Mouse (Mus musculus) neural tube, embryonic 10.5 days (tissue): ENCODE results near the gene Emp2.
"Not testable (repeated sequence)": the region's sequence is repeated elsewhere in the genome, so short reads cannot be mapped to it uniquely, and the experiment has no call there.

ENCODE experiments used
- DNase-seq: peaks from one replicate; pipeline ENCODE4 v3.0.0-alpha.2; 2017; ENCODE audit warnings: low spot score; ENCODE audit errors: extremely low spot score

Emp2 gene

GRCm38 (mm10) chr16:10319914-10320569, 6.3 kb upstream of the Emp2 start:
- DNase-seq = no peak

- no peak for DNase-seq
Observed at GRCm38 (mm10) chr16:10317197-10317544, 3.4 kb upstream of the Emp2 start.

DNA sequence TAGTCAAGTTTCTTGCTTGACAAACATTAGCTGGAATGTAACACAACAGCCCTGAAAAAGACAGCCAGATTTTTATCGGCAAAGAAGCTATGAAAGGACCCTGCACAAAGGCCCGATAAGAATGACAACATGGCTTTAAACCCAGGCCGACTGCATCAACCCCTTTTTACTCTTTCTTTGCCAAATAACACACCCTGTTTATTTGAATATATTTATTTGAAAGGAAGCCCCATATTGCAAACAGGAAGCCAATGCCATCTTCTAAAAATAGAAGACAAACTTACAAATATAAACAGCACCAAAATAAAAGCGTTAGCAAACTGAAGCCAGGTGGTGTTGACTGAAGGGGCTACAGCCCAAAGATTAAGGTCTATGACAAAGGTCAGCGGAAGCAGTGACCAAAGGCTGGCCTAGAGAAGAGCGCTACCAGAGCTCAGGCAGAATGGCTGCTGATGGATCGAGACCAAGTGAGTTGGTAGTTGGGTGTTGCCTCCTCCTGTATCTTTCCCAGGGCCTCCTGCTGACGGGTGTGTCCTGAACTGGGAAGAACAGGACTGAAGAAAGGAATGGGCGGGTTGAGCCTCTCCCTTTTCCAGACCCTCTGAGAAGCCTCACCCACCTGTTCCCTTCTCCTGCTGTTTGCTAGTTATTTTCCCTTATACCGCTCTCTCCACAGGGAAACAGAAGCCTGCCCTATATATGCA, 2.9 kb upstream of the Emp2 start:
- DNase-seq = no peak

GRCm38 (mm10) chr16:10313226-10313625, 542 bp downstream of the Emp2 start:
- no peak for DNase-seq

GRCm38 (mm10) chr16:10311989-10312388, 1.8 kb downstream of the Emp2 start:
- no peak for DNase-seq

DNA sequence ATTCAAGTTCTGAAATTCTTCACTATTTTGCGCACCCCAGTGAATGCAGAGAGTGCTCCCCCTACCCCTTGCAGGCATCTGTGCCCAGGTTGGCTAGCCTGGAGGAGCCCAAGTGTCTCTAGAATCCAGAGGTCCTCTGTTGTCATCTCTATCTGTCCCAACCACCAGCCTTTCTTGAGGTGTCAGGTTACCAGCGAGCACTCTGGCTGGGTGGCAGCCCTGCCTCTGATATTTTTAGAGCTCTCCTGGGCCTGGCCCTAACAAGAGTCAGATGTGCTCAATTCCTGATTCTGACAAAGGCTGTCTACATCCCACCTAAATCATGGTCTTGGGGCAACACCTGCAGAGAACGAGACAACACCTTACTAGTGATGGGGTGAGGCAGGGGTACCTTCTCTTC, 2.7 kb downstream of the Emp2 start:
- DNase-seq = no peak

DNA sequence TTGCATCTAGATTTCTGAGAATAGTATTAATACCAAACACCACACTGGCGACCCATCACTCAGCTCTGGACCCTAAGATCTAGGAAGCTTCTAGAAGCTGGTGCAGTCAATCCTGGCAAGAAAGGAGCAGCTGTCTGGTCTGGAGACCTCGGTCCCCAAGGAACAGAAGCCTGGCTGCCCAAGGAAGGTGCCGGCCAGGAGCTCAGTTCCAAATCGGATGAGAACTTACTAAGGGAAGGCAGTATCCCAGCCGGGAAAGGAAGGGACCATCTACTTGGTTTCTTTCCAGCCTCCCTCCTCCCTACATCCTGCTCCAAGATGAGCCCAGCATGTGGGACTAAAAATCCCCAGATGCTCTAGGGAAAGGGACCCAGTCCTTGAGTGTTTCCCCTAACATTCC, 3.3 kb downstream of the Emp2 start:
- DNase-seq = no peak

- no peak for DNase-seq
Observed at GRCm38 (mm10) chr16:10307351-10307750, 6.4 kb downstream of the Emp2 start.

GRCm38 (mm10) chr16:10306101-10306500, 7.7 kb downstream of the Emp2 start:
- no peak for DNase-seq

DNA sequence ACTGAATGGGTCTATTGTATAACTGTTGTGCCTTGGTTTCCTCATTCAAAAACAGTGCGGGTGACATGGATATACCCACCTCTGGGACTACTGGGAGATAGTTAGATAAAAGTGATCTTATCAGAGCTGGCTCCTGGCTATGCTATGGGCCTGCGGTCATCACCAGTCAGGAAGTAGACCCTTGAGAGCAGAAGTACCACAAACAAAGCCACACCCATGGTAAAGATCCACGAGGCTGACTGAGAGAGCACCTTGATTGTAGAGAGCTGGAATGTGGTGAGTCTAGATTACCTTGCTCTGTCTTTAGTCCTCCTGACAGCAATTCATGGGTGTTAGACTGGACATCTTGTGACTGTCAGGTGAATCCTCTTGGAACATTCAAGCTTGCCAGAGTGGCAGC, 12.4 kb downstream of the Emp2 start:
- no peak for DNase-seq

DNA sequence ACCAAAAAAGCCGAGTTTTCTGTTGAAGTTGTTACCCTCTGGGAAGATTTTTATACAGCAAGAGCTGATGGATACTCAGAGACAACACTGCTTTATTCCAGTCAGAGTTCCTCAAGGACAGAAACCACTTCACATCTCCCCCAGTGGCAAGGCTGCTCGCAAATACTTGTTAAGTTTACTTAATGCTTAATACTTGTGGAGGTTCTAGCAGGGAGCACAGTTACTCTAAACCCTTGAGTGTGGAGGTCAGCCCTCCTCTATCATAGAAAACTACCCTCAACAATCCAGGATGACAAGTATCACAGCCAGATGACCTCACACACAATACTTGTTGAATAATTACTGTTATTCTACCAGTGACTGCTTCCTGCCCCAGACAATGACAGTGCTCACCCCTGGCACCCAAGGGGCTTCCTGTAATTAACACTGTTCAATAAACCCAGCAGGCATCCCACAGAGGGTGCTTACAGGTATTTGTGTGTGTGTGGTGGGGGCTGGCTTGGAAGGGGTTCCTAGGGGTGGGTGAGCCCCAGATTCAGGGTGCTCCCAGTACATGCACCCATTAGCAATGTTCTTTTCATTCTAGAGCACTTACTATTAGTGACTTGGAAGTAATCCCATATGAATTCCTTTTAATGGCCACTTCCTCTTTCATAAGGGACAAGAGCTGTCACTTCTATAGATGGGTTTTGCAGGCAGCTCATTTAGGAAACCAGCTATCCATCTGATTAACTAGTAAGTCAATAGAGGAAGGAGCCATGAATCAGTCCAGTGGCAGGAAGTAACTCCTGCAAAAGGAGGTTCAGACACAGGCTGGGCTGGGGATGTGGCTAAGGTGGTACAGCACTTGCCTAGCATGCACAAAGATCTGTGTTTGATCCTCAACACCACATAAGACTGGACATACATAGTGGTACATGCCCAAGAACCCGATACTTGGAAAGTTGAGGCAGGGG, 13.3 kb downstream of the Emp2 start:
- DNase-seq = no peak

DNA sequence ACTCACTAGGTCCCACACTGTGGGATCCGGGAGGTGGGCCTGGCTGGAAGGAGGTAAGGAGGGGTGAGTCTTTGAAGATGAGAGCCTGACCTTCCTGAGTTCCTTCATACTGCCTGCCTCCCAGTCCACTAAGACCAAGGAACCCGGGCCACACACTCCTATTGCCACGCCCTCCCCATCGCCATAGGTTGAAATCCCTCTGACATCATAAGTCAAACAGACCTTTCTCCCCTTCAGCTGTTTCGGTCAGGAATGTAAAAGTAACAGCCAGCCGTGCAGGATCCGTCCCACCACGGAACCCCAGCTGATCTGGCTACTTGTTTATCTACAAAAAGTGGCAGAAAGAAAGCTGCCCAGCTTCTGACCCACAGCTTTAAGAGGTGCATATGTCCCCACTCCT, 14.1 kb downstream of the Emp2 start:
- DNase-seq = no peak

DNA sequence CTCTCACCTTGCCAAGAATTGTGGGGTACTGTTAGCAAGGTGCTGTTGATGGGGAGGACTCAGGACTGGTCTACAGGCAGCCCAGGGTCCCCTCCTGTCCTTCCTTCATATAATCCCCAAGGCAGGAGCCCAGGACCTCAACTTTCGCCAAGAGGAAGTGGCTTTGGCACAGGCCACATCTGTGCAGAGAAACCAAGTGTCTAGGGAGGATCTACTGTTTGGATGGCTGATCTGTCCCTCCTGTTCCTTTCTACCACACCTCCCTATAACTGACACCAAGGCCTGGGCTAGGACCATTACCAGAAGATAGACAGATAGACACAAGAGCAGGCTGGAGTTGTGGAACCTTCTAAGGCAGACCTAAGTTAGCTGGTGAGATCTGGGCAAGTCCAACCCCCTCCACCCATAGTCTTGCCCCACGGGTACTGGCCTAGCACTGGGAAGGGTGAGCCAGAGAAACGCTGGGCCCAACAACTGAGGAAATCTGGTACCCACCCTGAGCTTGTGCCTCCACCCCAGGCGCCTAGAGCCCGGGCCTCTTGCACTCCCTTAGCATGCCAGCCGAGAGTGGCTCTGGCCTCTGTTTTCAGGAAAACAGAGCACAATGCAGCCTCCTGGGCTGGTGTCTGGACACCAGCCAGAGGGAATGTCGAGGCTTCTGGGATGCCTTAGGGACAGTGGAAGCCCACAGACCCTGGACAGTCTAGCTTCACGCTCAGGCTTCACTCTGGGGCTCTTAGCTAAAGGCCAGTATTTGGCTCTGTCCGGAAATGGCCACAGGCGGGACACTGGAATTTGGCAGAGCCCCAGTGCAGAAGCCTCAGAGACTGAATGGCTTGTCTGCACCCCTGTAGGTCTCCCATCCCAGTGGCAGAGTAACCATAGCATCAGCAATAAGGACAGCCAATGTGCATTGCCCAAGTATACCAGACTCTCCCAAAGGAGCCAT, 15.8 kb downstream of the Emp2 start:
- DNase-seq = no peak

DNA sequence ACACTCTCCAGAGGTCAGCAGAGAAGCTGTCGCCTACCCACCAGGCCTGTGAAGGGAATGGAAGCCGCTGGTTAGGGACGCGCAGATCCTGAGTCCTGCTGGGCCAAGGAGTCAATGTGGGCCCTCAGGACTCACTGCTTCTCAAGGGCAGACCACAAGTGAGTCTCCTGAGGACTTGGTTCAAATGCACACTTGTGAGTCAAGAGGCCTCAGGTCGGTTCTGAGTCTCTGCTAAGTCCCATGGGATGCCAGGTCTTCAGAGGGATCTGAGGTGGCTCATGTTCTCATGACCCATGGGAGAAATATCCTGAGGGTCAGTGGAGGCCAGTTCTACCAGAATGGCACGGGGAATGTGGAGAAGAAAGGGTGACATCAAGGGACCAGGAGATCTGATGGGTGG, 25.7 kb downstream of the Emp2 start:
- no peak for DNase-seq

- DNase-seq = no peak
Observed at GRCm38 (mm10) chr16:10286513-10287268, 27.1 kb downstream of the Emp2 start.

DNA sequence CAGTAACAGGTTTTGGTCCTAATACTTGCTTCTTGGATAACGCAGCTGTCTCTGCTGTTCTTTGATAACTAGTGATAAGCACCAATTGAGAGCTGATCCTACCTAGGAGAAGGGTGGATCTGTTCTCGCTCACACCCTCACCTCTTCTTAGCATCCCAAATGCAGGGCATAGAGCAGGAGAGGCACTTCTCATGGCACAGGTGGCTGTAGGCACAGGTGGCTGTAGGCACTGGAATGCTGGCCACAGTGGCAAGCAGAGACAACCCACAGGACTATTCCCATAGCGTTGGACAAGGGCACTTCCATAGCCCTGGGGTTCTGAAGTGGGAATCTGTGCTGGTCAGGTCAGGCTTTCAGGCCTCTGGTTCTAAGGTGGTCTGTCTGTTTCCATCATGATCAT, 31.9 kb downstream of the Emp2 start:
- DNase-seq = no peak

- DNase-seq = peak; percentile 71
Observed at GRCm38 (mm10) chr16:10280286-10280951, 33.3 kb downstream of the Emp2 start.

DNA sequence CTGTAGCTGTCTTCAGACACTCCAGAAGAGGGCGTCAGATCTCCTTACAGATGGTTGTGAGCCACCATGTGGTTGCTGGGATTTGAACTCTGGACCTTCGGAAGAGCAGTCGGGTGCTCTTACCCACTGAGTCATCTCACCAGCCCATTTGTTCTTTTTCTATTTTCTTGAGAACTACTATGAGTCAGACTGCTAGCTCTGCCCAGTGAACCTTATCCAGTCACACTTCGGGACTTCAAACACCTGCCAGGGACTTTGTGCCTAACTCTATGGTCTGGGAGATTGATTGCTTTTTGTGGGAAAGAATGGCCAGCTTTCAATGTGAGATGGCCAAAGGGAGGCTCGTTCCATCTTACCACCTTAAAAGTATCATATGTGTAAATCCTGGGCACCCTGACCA, 37.0 kb downstream of the Emp2 start:
- DNase-seq = not testable (repeated sequence)

DNA sequence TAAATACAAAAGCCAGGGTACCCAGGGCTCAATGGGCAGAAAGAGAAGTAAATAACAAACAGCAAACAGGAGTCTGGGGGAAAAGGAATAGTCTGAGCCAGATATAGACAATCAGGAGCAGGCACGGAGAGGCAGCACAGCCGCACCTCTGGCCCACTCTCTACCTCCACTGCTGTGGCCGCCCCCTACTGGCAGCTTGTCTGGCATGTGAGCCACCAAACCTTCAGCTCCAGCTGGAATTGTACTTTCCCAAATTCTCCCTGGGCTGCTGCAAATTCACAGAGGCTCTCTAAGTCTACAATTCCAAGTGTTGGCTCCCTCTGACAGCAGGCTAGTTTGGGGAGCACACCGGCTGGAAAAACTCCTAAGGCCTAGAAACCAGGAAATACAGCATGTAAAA, 39.3 kb downstream of the Emp2 start:
- no peak for DNase-seq

GRCm38 (mm10) chr16:10272256-10272655, 41.5 kb downstream of the Emp2 start:
- DNase-seq = peak; percentile 23
